Mouse (Mus musculus): Measurements from ENCODE around the gene Fgfr2. TPM values are rescaled to one million over a fixed set of nuclear protein-coding genes. Genes with fewer than 3 reads are reported as not detected.

Gene Fgfr2
- polyA plus RNA-seq, 1 experiment from 2014 or later: 86.9 TPM

- Histone ChIP-seq H3K36me3 (ENCODE audit: control insufficient read depth, insufficient read depth, low read length) (no peaks in the 10 kb centered on the region), H3K27me3 (ENCODE audit: control insufficient read depth, insufficient read depth, low read length) (no peaks in the 10 kb centered on the region), H3K4me3 (ENCODE audit: low read depth, low read length) (no peak overlapping the region), H3K27ac (ENCODE audit: low read depth, low read length) (no peak overlapping the region), H3K4me1 (ENCODE audit: control insufficient read depth, insufficient read depth, low read length) (no peaks in the 10 kb centered on the region), H3K9ac (ENCODE audit: low read length) (no peak overlapping the region), H3K4me2 (ENCODE audit: low read depth) (no peak overlapping the region), H3K9me3 (ENCODE audit: control insufficient read depth, low read length) (no peaks in the 10 kb centered on the region)
- ATAC-seq (ENCODE audit: insufficient read depth, low FRiP score, low TSS enrichment) (no peak), DNase-seq (ENCODE audit: low spot score) (no peak)
- WGBS: 23% methylated on average over 6 of the region's 6 CpGs
Measured at GRCm38 (mm10) chr7:132031940-132032531, 1091.1 kb downstream of the Fgfr2 start.

- Histone ChIP-seq H3K27me3 (ENCODE audit: control insufficient read depth, insufficient read depth, low read length) (no peaks in the 10 kb centered on the region), H3K9me3 (ENCODE audit: control insufficient read depth, low read length) (no peaks in the 10 kb centered on the region), H3K27ac (ENCODE audit: low read depth, low read length) (no peak overlapping the region), H3K4me3 (ENCODE audit: low read depth, low read length) (no peak overlapping the region), H3K9ac (ENCODE audit: low read length) (no peak overlapping the region), H3K4me2 (ENCODE audit: low read depth) (no peak overlapping the region), H3K4me1 (ENCODE audit: control insufficient read depth, insufficient read depth, low read length) (no peaks in the 10 kb centered on the region), H3K36me3 (ENCODE audit: control insufficient read depth, insufficient read depth, low read length) (no peaks in the 10 kb centered on the region)
- WGBS: 82% methylated on average over 6 of the region's 6 CpGs
- ATAC-seq (ENCODE audit: insufficient read depth, low FRiP score, low TSS enrichment): no peak
- no peak for DNase-seq (ENCODE audit: low spot score)
Measured at GRCm38 (mm10) chr7:132026671-132027070, 1096.5 kb downstream of the Fgfr2 start.

GRCm38 (mm10) chr7:132025591-132025990 is 1097.6 kb downstream of the Fgfr2 start:
- no peaks in the 10 kb centered on the region for H3K9me3 ChIP-seq (ENCODE audit: control insufficient read depth, low read length)
- H3K4me3 ChIP-seq (ENCODE audit: low read depth, low read length): no peak overlapping the region
- WGBS: 68% methylated on average over 6 of the region's 6 CpGs
- H3K27me3 ChIP-seq (ENCODE audit: control insufficient read depth, insufficient read depth, low read length): no peaks in the 10 kb centered on the region
- H3K27ac ChIP-seq (ENCODE audit: low read depth, low read length): no peak overlapping the region
- H3K36me3 ChIP-seq (ENCODE audit: control insufficient read depth, insufficient read depth, low read length): no peaks in the 10 kb centered on the region
- no peak overlapping the region for H3K9ac ChIP-seq (ENCODE audit: low read length)
- no peak overlapping the region for H3K4me2 ChIP-seq (ENCODE audit: low read depth)
- H3K4me1 ChIP-seq (ENCODE audit: control insufficient read depth, insufficient read depth, low read length): no peaks in the 10 kb centered on the region
- DNase-seq (ENCODE audit: low spot score) (no peak), ATAC-seq (ENCODE audit: insufficient read depth, low FRiP score, low TSS enrichment) (no peak)

- WGBS: 82% methylated on average over 3 of the region's 3 CpGs
- H3K4me2 ChIP-seq (ENCODE audit: low read depth): no peak overlapping the region
- peaks cover 4% of the 10 kb centered on the region; the same call in 1 of the 2 replicates for H3K4me1 ChIP-seq (ENCODE audit: control insufficient read depth, insufficient read depth, low read length)
- H3K4me3 ChIP-seq (ENCODE audit: low read depth, low read length): no peak overlapping the region
- H3K27me3 ChIP-seq (ENCODE audit: control insufficient read depth, insufficient read depth, low read length): no peaks in the 10 kb centered on the region
- no peak for DNase-seq (ENCODE audit: low spot score)
- no peaks in the 10 kb centered on the region for H3K9me3 ChIP-seq (ENCODE audit: control insufficient read depth, low read length)
- no peak overlapping the region for H3K9ac ChIP-seq (ENCODE audit: low read length)
- no peak for ATAC-seq (ENCODE audit: insufficient read depth, low FRiP score, low TSS enrichment)
- H3K36me3 ChIP-seq (ENCODE audit: control insufficient read depth, insufficient read depth, low read length): no peaks in the 10 kb centered on the region
- H3K27ac ChIP-seq (ENCODE audit: low read depth, low read length): no peak overlapping the region
Measured at GRCm38 (mm10) chr7:132015933-132016332, 1107.2 kb downstream of the Fgfr2 start.

GRCm38 (mm10) chr7:132015193-132015592 is 1108.0 kb downstream of the Fgfr2 start:
- H3K9ac ChIP-seq (ENCODE audit: low read length): no peak overlapping the region
- H3K36me3 ChIP-seq (ENCODE audit: control insufficient read depth, insufficient read depth, low read length): no peaks in the 10 kb centered on the region
- DNase-seq (ENCODE audit: low spot score): no peak
- no peak overlapping the region for H3K4me3 ChIP-seq (ENCODE audit: low read depth, low read length)
- no peaks in the 10 kb centered on the region for H3K27me3 ChIP-seq (ENCODE audit: control insufficient read depth, insufficient read depth, low read length)
- WGBS: 4% methylated on average over 3 of the region's 3 CpGs
- ATAC-seq (ENCODE audit: insufficient read depth, low FRiP score, low TSS enrichment): no peak
- no peak overlapping the region for H3K4me2 ChIP-seq (ENCODE audit: low read depth)
- H3K9me3 ChIP-seq (ENCODE audit: control insufficient read depth, low read length): no peaks in the 10 kb centered on the region
- H3K4me1 ChIP-seq (ENCODE audit: control insufficient read depth, insufficient read depth, low read length): peaks cover 4% of the 10 kb centered on the region; the same call in 1 of the 2 replicates
- no peak overlapping the region for H3K27ac ChIP-seq (ENCODE audit: low read depth, low read length)

- Histone ChIP-seq H3K9ac (ENCODE audit: low read length) (no peak overlapping the region), H3K4me3 (ENCODE audit: low read depth, low read length) (no peak overlapping the region), H3K9me3 (ENCODE audit: control insufficient read depth, low read length) (no peaks in the 10 kb centered on the region), H3K4me2 (ENCODE audit: low read depth) (no peak overlapping the region), H3K4me1 (ENCODE audit: control insufficient read depth, insufficient read depth, low read length) (peaks cover 4% of the 10 kb centered on the region; the same call in 1 of the 2 replicates), H3K27me3 (ENCODE audit: control insufficient read depth, insufficient read depth, low read length) (no peaks in the 10 kb centered on the region), H3K36me3 (ENCODE audit: control insufficient read depth, insufficient read depth, low read length) (no peaks in the 10 kb centered on the region), H3K27ac (ENCODE audit: low read depth, low read length) (no peak overlapping the region)
- DNase-seq (ENCODE audit: low spot score): no peak
- ATAC-seq (ENCODE audit: insufficient read depth, low FRiP score, low TSS enrichment): no peak
- 89% methylated on average over 5 of the region's 5 CpGs for WGBS
Measured at GRCm38 (mm10) chr7:132013970-132014369, 1109.2 kb downstream of the Fgfr2 start.

GRCm38 (mm10) chr7:132012969-132013679 is 1110.0 kb downstream of the Fgfr2 start:
- H3K27me3 ChIP-seq (ENCODE audit: control insufficient read depth, insufficient read depth, low read length): no peaks in the 10 kb centered on the region
- no peak overlapping the region for H3K9ac ChIP-seq (ENCODE audit: low read length)
- H3K4me2 ChIP-seq (ENCODE audit: low read depth): no peak overlapping the region
- H3K4me1 ChIP-seq (ENCODE audit: control insufficient read depth, insufficient read depth, low read length): peaks cover 4% of the 10 kb centered on the region; the same call in 1 of the 2 replicates
- ATAC-seq (ENCODE audit: insufficient read depth, low FRiP score, low TSS enrichment): peak; percentile 50; the same call in 1 of the 2 replicates
- no peaks in the 10 kb centered on the region for H3K36me3 ChIP-seq (ENCODE audit: control insufficient read depth, insufficient read depth, low read length)
- H3K9me3 ChIP-seq (ENCODE audit: control insufficient read depth, low read length): no peaks in the 10 kb centered on the region
- DNase-seq (ENCODE audit: low spot score): peak; percentile 27
- H3K4me3 ChIP-seq (ENCODE audit: low read depth, low read length): no peak overlapping the region
- H3K27ac ChIP-seq (ENCODE audit: low read depth, low read length): no peak overlapping the region
- WGBS: 17% methylated on average over 1 of the region's 1 CpGs

GRCm38 (mm10) chr7:132009002-132009401 is 1114.1 kb downstream of the Fgfr2 start:
- H3K4me2 ChIP-seq (ENCODE audit: low read depth): no peak overlapping the region
- DNase-seq (ENCODE audit: low spot score) (no peak), ATAC-seq (ENCODE audit: insufficient read depth, low FRiP score, low TSS enrichment) (no peak)
- no peak overlapping the region for H3K9ac ChIP-seq (ENCODE audit: low read length)
- H3K27ac ChIP-seq (ENCODE audit: low read depth, low read length): no peak overlapping the region
- no peaks in the 10 kb centered on the region for H3K9me3 ChIP-seq (ENCODE audit: control insufficient read depth, low read length)
- H3K4me1 ChIP-seq (ENCODE audit: control insufficient read depth, insufficient read depth, low read length): peaks cover 4% of the 10 kb centered on the region; the same call in 1 of the 2 replicates
- no peaks in the 10 kb centered on the region for H3K27me3 ChIP-seq (ENCODE audit: control insufficient read depth, insufficient read depth, low read length)
- no peaks in the 10 kb centered on the region for H3K36me3 ChIP-seq (ENCODE audit: control insufficient read depth, insufficient read depth, low read length)
- WGBS: 74% methylated on average over 7 of the region's 7 CpGs
- no peak overlapping the region for H3K4me3 ChIP-seq (ENCODE audit: low read depth, low read length)
